Mouse (Mus musculus): ENCODE data around the gene Nsd2.

The Nsd2 gene

GRCm38 (mm10) chr5:33819876-33820732, at the start of gene Nsd2:
Nsd2 (plus strand) TSS chr5:33820725.
- CTCF ChIA-PET: interaction anchor here (0.9 kb wide), 1 partner anchor 9 kb away, joined by 12 read pairs; no protein-coding TSS in a partner anchor

DNA sequence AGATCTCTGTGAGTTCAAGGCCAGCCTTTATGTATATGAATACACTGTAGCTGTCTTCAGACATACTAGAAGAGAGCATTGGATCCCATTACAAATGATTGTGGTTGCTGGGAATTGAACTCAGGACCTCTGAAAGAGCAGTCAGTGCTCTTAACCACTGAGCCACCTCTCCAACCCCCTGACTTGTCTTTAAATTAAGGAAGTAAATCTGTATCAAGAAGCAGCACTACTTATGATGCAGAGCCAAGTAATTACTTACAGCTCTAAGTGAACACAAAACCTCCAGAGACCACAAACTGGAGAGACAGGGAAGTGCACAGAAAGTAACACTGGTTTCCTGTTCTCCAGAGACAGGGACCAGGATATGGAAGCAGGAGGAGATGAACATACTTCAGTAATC, 43.3 kb upstream of the Nsd2 start:
- CTCF ChIA-PET: no interaction called here

- CTCF ChIA-PET: no interaction called here
Observed at GRCm38 (mm10) chr5:33781964-33782344, 38.6 kb upstream of the Nsd2 start.

DNA sequence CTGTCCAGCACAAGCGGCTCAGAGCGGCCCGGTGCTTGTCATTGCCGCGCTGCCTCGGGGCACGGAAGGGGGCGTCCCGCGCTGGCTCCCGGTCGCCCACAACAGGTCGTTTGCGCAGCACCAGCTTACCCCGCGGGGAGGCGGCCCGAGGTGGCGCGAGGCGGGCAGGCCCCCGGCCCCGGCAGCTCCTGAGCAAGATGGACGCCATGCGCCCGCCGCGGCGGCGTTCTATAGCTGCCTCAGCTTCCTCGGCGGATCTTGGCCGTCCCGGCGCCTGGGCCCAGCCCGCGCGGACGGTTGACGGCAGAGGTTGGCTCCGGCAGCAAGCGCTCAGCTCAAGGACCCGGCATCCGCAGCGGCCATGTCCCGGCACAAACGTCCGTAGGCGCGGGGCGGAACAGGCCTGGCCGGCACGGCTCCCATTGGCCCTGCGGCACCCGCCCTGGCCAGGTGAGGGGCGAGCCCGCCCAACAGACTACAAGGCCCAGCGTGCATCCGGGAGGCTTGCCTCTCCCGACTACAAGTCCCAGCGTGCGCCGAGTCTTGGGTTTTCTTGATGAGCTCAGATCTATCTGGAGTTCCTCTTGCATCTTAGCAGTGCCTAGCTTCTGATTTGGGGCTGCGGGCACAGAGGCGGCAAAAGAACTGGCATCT, 38.1 kb upstream of the Nsd2 start, which contains the start of gene Letm1:
Gene Letm1, minus strand, starts transcription at position 473 of the 654 bp plus-strand sequence.
- CTCF ChIA-PET: no interaction called here

GRCm38 (mm10) chr5:33782999-33783390, 37.5 kb upstream of the Nsd2 start:
- CTCF ChIA-PET: no interaction called here

GRCm38 (mm10) chr5:33791912-33792643, 28.4 kb upstream of the Nsd2 start:
- CTCF ChIA-PET: no interaction called here

GRCm38 (mm10) chr5:33803337-33803736, 17.2 kb upstream of the Nsd2 start:
- CTCF ChIA-PET: interaction anchor here (0.8 kb wide), 1 partner anchor 15 kb away, joined by 3 read pairs; no protein-coding TSS in a partner anchor

DNA sequence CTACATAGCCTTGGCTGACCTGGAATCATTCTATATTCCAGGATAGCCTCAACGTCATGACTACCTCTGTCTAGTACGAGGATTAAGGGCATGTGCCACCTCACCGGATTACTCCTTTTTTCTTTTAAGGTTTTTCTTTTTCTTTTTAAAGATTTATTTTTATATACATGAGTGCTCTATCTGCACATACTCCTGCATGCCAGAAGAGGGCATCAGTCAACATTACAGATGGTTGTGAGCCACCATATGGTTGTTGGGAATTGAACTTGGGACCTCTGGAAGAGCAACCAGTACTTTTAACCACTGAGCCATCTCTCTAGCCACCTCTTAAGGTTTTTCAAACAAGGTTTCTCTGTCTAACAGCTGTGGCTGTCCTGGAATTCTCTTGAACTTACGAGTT, 9.0 kb upstream of the Nsd2 start:
- CTCF ChIA-PET: interaction anchor here (0.9 to 1.0 kb wide), 2 partner anchors 9 to 23 kb away, joined by 3 to 12 read pairs; partner anchors contain the start of gene Nsd2

- CTCF ChIA-PET: no interaction called here
Observed at GRCm38 (mm10) chr5:33816008-33816725, 4.4 kb upstream of the Nsd2 start.

DNA sequence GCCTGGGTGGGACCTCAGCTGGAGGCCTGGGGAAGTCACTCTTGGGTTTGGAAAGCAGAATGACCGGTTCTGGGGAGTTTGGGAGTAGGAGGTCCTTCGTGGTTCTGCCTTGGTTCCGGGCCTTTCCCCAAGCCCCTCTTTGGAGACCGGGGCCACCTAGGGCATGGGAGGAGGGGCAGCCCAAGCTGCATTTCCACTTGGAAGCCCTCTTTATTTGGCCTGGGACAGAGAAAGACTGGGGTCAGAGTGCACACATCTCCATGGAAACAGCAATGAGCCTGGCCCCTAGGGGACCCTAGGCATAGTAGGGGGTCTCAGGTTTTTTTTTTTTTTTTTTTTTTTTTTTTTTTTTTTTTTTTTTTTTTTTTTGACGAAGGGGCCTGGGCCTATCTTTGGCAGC, 2.4 kb upstream of the Nsd2 start:
- CTCF ChIA-PET: interaction anchor here (0.5 kb wide), 1 partner anchor 14 kb away, joined by 3 read pairs; no protein-coding TSS in a partner anchor

GRCm38 (mm10) chr5:33819141-33819875, 1.2 kb upstream of the Nsd2 start:
- CTCF ChIA-PET: no interaction called here

- CTCF ChIA-PET: interaction anchor here (0.9 kb wide), 1 partner anchor 10 kb away, joined by 12 read pairs; no protein-coding TSS in a partner anchor
Observed at GRCm38 (mm10) chr5:33820733-33821621, 452 bp downstream of the Nsd2 start.

- CTCF ChIA-PET: no interaction called here
Observed at GRCm38 (mm10) chr5:33821901-33822427, 1.4 kb downstream of the Nsd2 start.

- CTCF ChIA-PET: no interaction called here
Observed at GRCm38 (mm10) chr5:33822456-33822855, 1.9 kb downstream of the Nsd2 start.

DNA sequence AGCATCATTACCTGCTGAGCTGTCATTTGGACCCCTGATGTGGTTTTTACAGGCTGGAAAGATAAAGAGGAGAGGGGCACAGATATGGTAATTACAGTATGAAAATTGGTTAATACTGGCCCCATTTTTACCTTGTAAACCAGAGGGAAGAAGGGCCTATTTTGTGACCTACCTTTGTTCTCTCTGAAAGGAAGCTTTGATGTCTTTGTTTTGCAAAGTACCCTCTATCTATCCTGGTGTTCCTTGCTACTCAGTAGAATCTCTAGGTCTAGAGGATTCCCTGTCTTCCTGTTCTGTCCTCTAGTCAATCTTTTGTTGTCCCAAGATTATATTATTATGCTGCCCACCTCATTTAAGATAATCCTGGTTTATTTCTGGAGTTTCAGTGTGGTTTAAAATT, 5.5 kb downstream of the Nsd2 start:
- CTCF ChIA-PET: no interaction called here

- CTCF ChIA-PET: interaction anchor here (0.6 to 0.7 kb wide), 4 partner anchors 15 to 274 kb away, joined by 3 to 13 read pairs (median 3); no protein-coding TSS in a partner anchor
Observed at GRCm38 (mm10) chr5:33828107-33828506, 7.6 kb downstream of the Nsd2 start.

- CTCF ChIA-PET: interaction anchor here (0.6 kb wide), 1 partner anchor 357 kb away, joined by 4 read pairs; no protein-coding TSS in a partner anchor
Observed at GRCm38 (mm10) chr5:33829958-33830357, 9.4 kb downstream of the Nsd2 start.

DNA sequence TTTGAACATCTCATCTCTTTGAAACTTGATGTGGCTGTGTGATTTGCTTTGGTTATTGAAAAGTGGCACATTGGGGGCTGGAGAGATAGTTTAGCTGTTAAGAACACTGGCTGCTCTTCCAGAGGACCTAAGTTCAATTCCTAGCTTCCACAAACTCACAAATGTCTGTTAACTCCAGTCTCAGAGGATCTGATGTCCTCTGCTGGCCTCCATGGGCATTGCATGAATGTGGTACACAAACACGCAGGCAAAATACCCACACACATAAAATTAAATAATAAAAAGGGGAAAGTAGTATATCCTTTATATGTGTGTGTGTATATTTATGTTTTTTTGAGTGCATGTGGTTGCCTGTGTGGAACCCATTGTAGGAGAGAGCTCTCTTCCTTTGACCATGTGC, 10.3 kb downstream of the Nsd2 start:
- CTCF ChIA-PET: no interaction called here

DNA sequence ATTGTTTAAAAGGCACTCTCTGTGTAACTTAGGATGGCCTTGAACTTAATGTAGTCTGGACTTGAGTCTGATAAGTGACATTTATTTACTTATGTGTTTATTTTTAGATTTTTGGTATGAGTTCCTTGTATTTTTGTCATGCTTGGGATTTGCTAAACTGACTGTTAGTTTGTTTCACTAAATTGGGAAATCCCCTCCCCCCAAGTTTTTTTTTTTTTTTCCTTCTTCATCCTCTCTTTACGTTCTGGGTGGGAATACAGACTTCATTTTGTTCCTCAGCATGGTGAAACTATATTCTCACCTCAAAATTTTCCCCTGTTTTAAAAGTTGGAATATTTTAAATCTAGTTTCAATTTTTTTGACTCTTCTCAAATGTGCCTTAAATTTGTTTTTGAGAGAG, 20.8 kb downstream of the Nsd2 start:
- CTCF ChIA-PET: no interaction called here
